Mouse (Mus musculus) kidney, adult 10 weeks (tissue): ENCODE data around the gene Ppp1r14b. TPM values are rescaled to one million over a fixed set of nuclear protein-coding genes. Genes with fewer than 3 reads are reported as not detected.

Experiments
- polyA plus RNA-seq: library from polyadenylated mRNA; stranded (reverse); fragments of 350-450 nt; fragmentation: Illumina TruSeq; extraction: RNeasy Lipid Tissue Mini Kit (QIAGEN cat#74804); gene quantifications from one replicate; pipeline ENCODE4 v1.2.3, GENCODE M21; 2014; ENCODE audit warnings: low read depth, low replicate concordance

The Ppp1r14b gene
- polyA plus RNA-seq: 4.0 TPM

DNA sequence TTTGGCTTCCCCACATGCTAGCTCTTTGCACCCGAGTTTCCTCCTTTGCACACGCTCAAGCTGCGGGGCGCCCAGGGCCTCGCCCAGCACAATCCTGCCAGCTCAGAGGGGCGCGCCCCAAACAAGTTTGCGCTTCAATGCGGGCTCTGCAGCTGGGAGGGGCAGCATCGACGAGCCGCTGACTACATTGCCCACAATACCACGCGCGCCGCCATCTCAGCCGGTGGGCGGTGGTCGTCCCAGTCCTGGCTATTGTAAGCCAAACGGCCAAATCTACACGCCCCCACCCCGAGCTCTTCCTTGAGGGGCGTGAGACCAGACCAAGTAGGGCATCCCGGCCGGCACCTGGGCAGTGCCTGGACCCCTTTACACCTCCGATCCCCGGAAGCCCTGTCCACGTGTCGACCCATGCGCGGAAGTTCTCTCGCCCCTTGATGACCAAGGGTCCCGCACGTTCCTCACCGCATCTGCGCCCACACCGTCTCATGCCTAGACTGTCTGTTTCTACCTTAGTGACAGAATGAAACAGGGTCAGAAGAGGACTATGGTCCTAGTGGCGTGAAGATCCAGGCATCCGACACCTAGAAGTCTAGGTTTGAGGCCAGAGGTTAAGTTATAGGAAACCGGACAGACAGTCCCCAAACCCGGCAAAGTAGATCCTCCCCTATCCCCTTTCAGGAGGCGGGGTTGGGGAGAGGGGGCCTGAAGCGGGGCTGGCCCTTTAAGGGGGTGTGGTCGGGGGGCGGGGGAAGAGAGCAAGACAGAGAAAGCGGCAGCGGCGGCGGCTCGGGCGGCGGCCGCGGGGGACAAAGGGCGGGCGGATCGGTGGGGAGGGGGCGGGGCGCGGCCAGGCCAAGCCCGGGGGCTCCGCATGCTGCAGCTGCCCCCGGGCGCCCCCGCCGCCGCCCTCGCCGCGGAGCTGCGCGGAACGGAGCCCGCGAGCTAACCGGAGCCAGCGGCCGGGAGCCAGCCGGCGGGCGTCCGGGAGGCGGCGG is at the start of gene Ppp1r14b:
Gene Ppp1r14b, plus strand, starts transcription at position 758 of the 995 bp plus-strand sequence.

DNA sequence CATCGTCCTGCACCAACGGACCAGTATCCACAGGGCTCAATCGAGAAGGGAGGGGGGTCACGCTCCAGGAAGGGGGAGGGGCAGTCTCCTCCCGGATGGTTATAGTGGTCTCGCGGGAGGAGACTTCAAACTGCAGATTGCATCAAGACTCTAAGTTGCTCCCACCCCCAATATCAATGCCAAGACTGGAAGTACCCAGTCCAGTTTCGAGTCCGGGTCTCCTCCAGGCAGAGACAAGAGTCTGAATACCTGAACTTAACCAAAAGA is 49.5 kb upstream of the Ppp1r14b start, which contains the start of gene Catsperz:
Gene Catsperz, minus strand, starts transcription at position 74 of the 267 bp plus-strand sequence.

DNA sequence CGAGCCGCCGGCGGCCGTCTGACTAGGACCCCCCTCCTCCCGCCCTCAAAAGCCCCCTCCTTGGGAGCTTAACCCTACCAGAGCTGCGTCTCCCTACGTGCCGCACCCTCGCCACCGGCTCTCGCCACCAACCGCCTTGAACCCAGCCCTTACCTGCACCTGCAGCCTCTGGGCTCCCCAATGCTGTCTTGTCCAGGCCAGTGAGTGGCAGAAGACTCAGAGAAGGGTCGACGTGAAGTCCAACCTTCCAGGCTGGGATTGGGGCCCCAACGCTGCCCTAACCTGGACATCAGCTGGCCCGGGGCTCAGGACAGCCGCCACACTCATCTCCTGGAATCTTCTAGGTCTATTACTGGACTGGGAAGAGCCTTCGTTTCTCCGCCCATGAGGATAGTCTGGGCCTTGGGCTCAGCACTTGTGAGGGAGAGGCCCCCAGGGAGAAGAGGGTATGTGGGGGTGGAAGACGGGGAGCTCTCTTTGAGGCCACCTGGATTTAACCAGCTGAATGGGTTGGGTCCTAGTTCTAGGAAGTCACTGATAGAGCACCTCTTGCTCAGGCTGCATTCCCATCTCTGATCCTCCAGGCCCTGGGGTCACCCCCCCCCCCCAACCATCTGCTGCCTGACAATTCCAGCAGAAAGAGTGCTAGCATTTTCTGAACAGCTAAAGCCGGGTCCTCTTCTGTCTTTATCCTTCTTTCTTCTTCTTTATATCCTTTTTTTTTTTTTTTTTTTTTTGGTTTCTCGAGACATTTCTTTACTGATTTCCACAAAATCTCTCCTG is 40.4 kb upstream of the Ppp1r14b start, which contains the start of gene Kcnk4:
Gene Kcnk4, minus strand, starts transcription at position 321 of the 783 bp plus-strand sequence.

DNA sequence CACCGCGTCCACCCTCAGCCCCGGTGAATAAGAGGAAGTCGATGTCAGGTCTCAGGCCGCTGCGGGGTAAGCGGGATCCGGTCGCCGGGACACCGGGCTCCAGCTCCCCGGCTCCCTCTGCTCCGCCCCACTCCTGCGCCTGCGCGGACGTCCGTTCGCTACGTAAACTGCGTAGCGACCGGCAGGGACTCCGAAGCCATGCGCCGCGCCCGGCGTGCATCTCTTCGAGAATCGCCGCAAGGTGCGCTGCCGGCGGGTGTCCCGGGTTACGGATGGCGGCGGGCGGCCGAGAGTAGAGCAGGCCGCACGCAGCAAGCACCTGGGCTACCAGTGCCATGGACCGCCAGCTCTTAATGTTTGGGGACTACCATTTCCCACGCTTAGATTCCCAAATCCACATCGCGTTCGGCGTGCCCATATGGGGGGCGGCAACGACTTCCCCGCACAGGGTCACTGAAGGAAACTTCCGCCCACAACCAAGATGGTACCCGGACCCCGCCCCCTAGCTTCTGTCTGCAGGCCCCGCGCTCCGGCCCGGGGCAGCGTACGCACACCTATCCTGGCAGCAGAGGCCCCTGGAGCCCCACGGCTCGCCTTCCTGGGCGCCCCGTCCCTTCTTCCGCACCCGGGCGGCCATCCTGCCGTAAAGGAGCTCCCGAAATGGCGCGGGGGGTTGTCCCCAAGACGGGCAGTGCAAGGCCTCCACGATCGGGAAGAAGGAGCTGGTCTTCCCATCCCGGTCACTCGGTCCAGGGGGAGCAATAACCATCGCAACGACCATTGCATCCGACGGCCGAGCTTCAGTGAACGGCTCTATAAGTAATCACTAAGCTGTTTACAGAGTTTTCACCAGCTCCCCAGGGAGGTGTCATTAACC is 33.2 kb upstream of the Ppp1r14b start, which contains the start of gene Bad:
Gene Bad, plus strand, starts transcription at position 490 of the 877 bp plus-strand sequence.

DNA sequence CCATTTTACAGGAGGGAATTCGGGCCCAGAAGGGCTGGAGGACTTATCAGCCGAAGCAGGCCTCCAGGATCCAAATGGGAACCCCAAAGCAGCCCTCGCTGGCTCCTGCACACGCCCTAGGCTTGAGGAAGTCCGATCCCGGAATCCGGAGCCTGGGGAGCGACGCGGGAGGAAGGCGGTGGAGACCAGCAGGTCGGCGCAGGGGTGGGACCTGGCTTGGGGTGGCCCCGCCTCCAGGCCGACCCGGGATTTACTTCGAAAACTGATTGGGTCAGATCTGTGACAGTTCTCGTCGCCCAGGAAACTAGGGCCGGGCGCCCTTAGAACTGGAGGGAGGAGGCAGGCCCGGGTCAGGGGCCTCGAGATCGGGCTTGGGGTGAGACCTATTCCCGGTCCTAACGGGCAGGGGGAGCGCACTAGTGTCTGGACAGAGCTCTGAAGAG is 32.5 kb upstream of the Ppp1r14b start, which contains the start of gene Gpr137:
Gene Gpr137, minus strand, starts transcription at position 232 of the 443 bp plus-strand sequence.

DNA sequence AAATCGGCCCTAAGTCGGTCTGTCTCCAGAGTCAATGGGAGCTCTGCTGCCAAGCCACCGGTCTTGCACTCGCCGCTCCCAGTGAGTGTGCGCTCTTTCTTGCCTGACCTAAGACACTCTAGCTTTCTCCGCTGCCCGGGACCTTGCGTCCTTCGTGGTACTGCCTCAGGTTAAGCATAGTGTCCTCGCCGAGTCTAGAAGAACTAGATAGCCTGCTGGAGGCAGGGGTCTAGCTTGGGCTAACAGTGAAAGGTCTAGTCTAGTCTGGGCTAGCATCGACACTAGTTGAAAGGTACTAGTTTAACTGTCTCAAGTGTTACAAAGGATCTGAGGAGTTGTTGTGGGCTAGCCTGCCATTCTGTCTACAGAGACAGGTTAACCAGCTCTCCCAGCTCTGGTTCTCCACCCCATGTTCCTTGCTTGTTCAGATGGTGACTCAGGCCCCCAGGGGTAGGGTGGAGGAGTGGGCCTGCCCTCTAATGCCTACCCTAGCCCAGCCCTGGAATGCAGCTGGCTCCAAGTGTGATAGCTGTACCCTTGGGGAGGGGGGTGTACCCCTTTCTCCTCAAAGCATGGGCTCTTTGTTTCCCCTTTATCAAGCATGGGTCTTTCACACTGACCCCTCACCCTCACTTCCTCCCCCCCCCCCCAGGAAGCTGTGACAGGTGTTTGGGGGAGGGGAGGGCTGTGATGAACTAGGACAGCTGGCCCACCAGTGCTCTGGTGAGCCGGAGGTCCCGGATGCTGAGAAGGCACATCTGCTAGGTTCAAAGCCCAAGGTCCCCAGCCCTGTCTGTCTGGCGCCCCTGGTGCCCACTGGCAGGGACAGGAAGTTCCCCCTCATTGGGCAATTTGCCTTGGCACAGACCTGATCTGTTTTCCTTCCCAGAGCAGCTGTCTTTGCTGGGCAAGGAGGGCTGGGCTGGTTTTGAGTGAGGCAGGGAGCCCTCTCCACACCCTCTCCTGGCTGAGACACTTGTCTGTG is 1.1 kb downstream of the Ppp1r14b start, which contains the start of gene Plcb3:
Gene Plcb3, minus strand, starts transcription at position 934 of the 985 bp plus-strand sequence.

DNA sequence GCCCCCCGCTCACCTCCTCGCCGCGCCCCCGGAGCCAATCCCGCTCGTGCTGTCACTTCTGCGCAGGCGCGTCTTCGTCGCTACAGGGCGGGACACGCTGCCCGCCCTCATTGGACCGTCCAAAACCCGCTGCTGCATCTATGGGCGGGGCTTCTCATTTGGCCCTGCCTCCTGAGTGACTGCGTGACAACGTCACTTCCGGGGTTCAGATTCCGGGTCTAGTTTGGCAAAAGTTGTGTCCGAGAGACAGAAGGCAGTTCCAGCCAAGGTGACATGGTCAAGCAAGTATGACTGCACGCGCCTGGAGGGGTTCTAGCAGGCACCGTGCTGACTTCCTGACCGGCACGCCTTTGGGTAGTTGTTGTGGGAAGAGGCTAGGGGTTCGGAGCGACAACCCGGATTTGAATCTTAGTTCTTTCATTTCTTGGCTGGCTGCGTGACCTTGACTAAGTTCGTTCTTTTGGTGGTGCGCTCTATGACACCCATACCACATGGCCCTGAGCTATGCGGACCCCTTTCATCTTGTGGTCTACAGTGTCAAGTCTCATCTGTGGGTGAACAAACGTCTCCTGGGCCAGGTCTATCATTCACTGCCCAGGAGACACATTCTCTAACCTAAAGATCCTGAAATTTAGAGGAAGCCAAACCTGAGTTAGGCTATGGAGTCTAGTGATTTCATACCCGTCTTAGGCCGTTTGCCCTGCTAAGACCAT is 5.8 kb downstream of the Ppp1r14b start, which contains the start of gene Fkbp2:
Gene Fkbp2, minus strand, starts transcription at position 121 of the 713 bp plus-strand sequence.

DNA sequence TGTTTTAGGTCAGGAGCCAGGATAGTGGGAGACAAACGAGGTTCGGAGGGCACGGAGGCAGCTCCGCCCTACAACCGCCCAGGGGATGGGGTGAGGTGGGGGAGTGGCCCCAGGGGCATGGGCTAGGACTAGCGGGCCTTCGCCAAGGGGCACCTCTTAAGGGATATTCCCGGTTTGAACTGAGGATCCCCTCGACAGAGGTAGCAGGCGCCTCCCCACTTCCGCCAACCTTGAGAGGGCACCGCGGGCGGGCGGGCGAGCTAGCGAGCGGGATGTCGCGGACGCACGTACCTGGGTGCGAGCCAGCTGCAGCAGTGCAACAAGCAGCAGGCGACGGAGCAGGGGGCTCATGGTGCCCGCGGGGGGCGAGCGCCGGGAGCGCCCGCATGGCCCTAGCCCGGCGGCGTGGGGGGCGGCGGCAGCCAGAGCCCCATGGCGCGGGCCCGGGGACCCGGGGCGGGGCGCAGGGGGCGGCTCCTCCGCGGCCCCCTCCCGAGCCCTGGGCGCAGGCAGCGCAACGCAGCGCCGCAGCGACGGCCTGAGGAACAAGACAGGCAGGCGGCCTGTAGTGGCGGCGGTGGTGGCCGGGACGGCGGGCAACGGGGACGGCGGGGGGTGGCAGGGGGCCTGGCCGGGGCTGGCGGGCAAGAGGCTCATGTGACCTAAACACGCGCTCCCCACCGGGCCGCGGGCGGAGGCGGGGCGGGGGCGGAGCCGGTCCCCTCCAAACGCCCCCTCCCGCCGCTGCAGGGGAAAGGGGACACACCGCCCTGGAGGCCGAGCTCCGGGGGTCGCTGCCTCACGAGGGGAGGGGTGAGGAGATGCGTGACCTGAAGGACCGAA is 12.5 kb downstream of the Ppp1r14b start, which contains the start of gene Vegfb:
Gene Vegfb, minus strand, starts transcription at position 591 of the 843 bp plus-strand sequence.

DNA sequence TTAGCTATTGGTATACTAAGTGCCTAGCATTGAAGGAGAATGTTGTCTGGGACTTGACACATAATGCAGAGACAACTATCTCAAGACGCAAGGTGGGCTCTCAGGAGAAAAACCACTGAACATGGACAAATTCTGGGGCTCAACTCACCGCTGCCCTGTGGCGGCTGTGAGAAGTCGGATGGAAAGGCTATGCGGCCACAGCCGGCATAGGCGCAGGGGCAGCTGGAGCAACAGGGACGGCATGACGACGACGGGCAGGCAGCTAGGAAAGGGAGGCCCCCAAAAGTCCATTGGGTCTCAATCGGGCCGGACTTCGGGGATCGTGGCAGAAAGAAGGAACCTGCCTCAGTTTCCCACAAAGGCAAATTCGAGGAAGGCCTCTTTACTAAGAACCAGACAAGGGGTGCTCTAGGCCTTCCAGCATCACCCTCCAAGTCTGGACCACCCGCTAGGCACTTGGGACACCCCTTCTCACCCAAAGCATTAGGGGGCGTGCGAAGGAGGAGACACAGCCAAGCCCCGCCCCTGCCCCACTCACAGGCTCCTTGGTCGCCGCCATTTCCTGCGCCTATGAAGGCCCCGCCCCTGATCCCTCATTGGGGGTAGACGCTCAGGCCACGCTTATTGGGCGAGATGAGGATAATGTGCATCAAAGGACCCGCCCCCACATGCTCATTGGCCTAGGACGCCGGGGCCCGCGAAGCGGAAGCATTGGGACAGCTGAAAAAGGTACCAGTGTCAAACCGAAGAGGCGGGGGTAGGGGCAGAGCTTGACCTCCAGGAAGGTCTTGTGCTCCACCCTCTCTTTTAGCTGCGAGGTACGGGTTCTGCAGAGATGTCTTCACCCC is 17.5 kb downstream of the Ppp1r14b start, which contains the start of gene Dnajc4:
Gene Dnajc4, minus strand, starts transcription at position 562 of the 848 bp plus-strand sequence.

DNA sequence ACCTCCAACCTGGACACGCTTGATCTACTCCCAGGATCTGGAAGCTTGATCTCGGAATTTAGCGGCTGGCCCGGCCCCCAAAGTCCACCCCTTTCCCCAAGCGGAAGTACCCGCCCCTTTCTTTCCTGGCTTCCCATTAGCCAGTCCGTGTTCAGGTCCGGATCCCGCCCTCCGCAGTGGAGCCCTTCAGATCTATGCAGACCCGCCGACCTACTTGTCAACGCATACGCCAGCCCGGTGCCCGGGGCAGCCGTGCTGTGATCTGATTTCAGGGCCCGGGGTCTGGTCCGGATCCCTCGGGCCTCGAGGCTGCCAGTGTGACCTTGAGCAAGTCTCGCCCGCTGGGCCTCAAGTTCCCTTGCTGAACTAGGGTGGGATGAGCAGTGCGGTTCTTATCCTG is 21.2 kb downstream of the Ppp1r14b start, which contains the start of the genes Nudt22 and Trpt1:
Gene Nudt22, minus strand, starts transcription at position 112 of the 400 bp plus-strand sequence.
Gene Trpt1, plus strand, starts transcription at position 126 of the 400 bp plus-strand sequence.

DNA sequence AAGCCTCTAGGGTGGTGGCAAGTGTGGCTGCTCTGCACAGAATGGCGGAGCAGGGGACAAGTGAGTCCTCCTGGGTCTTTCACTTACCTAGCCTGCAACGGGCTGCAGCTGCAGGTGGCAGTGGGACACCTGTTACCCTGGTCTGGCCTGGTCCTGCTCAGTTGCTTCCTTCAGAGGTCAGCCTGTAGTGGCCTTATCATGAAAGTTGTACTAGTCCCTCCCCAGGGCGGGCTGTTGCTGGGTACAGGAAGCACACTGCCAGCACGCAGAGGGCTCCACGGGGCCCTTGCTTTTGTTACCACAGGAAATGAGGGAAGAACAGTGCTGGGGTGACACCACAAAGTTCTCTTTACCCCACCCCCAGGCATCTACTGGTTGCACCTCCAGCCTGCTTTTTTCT is 44.4 kb downstream of the Ppp1r14b start, which contains the start of gene Fermt3:
Gene Fermt3, minus strand, starts transcription at position 279 of the 400 bp plus-strand sequence.

Other genes with a start within 250 kb of the Ppp1r14b start
- not detected for gene Rps6ka4, start 134.3 kb upstream of the Ppp1r14b start, polyA plus RNA-seq
- not detected for gene Ccdc88b, start 116.8 kb upstream of the Ppp1r14b start, polyA plus RNA-seq
- 17.5 TPM for gene Trmt112, start 65.3 kb upstream of the Ppp1r14b start, polyA plus RNA-seq
- 192 TPM for gene Prdx5, start 64.9 kb upstream of the Ppp1r14b start, polyA plus RNA-seq
- 2.4 TPM for gene Esrra, start 53.2 kb upstream of the Ppp1r14b start, polyA plus RNA-seq
- gene Catsperz, start 49.6 kb upstream of the Ppp1r14b start, polyA plus RNA-seq: not detected
- not detected for gene Kcnk4, start 40.5 kb upstream of the Ppp1r14b start, polyA plus RNA-seq
- 1.1 TPM for gene Bad, start 33.1 kb upstream of the Ppp1r14b start, polyA plus RNA-seq
- gene Gpr137, start 32.5 kb upstream of the Ppp1r14b start, polyA plus RNA-seq: not detected
- gene Plcb3, start 1.5 kb downstream of the Ppp1r14b start, polyA plus RNA-seq: 1.8 TPM
- 13.6 TPM for gene Fkbp2, start 5.5 kb downstream of the Ppp1r14b start, polyA plus RNA-seq
- 10.3 TPM for gene Vegfb, start 12.7 kb downstream of the Ppp1r14b start, polyA plus RNA-seq
- not detected for gene Dnajc4, start 17.6 kb downstream of the Ppp1r14b start, polyA plus RNA-seq
- gene Nudt22, start 21.1 kb downstream of the Ppp1r14b start, polyA plus RNA-seq: not detected
- gene Trpt1, start 21.2 kb downstream of the Ppp1r14b start, polyA plus RNA-seq: not detected
- gene Fermt3, start 44.5 kb downstream of the Ppp1r14b start, polyA plus RNA-seq: not detected
- 47.9 TPM for gene Stip1, start 65.0 kb downstream of the Ppp1r14b start, polyA plus RNA-seq
- 3.9 TPM for gene Macrod1, start 81.8 kb downstream of the Ppp1r14b start, polyA plus RNA-seq
- 5.8 TPM for gene Flrt1, start 130.8 kb downstream of the Ppp1r14b start, polyA plus RNA-seq
- 21.5 TPM for gene Otub1, start 231.3 kb downstream of the Ppp1r14b start, polyA plus RNA-seq
- 184 TPM for gene Cox8a, start 242.6 kb downstream of the Ppp1r14b start, polyA plus RNA-seq